Mouse (Mus musculus): ENCODE data around the gene Ccdc106.
A peak's percentile ranks its signal among the peaks of the same experiment; 100 is the strongest.
"Not testable (repeated sequence)": the region's sequence is repeated elsewhere in the genome, so short reads cannot be mapped to it uniquely, and the experiment has no call there.

Gene Ccdc106

DNA sequence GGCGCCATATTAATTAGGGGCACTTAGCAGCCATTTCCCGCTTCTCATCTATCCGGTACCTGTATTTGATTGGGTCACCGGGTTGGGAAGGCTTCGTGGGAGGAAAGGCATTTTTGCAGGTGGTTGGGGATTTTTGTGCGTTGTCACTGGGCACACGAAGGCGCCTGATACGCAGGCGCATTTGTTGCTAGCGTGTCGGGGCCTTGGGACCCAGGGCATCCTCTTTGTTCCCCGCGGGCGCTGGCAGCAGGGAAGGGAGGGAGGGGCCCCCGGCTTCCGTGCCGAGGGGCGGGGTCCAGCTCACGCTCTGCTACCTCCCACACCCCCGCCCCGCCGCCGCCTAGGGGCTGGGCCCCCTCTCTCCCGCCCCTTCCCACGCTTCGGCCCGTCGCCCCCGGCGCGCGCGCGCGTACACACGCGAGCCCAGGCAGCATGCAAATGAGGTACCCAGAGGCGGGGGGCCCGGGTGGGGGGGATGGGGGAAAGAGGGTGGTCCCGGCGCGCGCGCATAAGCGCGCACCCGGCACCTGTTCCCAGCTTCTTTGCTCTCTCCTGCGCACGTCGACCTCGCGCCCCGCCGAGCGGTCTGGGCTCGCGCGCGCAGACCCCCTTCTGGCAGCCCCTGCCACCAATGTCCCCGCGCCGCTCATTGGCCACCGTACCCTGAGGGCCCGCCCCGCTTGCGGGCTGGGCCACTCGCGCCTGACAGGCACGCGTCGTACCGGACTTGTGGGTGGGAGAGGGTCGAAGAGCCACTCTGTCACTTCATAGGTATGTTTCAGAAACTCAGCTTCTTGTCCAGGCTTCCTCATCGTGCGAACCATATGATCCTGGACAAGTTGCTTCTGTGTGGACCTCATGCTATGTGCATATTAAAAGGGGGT is 5.0 kb upstream of the Ccdc106 start, which contains the start of gene Gm44973:
Gm44973 (plus strand) TSS at position 379 of the 884 bp plus-strand sequence.
- peak; percentile 98 for DNase-seq (ENCODE audit: low spot score)

DNA sequence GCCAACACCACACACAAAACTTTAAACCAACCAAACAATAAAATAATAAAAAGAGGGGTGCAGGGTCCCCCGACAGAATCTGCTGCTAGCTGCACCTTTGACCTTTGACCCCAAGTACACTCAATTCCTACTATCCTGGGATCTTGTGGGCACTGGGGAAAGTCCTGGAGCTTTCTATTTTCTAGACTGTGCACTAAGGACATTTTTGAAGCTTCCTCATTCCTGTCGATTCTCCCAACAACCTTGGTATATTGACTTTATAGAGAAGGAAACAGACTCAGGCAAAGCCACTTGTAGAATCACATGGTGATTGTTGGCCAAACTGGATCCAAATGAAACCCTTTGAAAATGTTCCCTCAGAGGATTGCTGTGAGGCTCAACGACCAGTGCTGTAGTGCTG is 4.3 kb upstream of the Ccdc106 start:
- DNase-seq (ENCODE audit: low spot score): no peak

DNA sequence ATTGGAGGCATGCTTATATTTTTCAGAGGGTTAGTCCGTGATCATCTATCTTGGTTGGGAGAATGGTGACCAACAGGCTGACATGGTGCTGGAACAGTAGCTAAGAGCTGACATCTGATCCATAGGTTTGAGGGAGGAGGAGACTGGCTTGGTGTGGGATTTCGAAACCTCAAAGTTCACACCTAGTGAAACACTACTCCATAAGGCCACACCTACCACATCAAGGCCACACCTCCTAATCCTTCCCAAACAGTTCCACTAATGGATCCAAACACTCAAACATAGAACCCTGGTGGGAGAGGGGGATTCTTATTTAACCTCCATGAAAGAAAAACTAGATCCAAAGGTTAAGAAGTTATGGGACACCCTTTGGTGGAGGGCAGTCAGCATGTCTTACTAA is 3.4 kb upstream of the Ccdc106 start:
- no peak for DNase-seq (ENCODE audit: low spot score)

DNA sequence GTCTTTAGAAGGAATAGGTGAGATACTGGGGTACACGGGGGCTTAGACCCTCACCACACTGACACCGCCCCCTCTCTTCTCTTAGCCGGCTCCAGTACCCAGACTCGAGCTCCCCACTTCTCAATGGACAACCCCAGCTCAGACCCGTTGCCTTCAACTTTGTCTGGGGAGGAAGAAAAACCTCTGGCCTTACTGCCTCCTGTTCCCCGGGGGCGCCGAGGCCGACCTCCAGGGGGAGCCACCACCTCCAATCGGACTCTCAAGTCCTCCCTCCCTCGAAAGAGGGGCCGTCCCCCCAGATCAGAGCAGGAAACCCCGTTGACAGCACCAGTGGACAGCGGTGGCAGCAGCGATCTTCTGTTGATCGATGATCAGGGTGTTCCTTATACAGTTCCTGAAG is 3.0 kb upstream of the Ccdc106 start:
- DNase-seq (ENCODE audit: low spot score): no peak

DNA sequence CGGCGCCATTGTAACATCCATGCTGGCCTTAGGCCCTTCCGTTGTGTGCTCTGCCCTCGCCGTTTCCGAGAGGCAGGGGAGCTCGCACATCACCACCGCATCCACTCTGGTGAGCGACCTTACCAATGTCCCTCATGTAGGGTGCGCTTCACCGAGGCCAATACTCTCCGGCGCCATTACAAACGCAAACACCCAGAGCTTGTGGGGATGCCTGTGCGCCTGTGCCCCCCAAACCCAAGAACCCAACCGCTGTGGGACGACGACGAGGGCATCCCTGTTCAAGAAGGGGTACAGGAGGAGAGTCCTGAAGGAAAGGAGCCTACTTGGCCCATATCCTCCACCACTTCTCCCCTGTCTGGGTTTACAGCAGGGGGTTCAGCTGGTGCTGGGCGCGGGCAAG is 2.4 kb upstream of the Ccdc106 start:
- DNase-seq (ENCODE audit: low spot score): no peak

DNA sequence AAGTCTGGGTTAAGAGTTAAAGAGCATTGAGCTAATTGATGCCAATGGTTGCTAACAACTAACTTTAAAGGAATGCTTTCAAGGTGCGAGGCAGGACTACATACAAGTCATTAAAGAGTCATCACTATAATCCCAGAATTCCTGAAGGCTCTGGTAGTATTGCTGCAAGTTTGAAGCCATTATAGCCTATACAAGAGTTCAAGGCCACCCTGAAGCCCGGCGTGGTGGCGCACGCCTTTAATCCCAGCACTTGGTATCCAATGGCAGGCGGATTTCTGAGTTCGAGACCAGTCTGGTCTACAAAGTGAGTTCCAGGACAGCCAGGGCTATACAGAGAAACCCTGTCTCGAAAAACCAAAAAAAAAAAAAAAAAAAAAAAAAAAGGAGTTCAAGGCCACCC is 777 bp upstream of the Ccdc106 start:
- not testable (repeated sequence) for DNase-seq (ENCODE audit: low spot score)

DNA sequence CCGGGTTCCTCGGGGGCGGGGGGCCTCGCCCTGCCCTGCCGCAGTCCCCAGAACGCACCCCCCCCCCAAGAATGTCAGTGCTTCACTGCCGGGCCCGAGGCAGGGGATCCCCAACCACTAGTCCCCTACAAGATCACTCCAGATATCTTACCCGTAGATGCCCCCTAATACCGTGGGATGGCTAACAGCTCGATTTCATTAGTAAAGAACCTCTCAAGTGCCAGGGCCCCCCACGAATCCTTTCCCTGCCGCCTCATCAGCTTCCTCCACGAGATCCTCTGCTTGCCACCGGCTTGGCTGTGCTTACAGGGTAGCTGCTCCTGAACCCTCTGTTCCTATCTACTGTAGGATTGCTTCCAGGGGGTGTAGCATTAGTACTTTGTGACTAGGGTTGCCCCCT is 332 bp downstream of the Ccdc106 start:
- no peak for DNase-seq (ENCODE audit: low spot score)

DNA sequence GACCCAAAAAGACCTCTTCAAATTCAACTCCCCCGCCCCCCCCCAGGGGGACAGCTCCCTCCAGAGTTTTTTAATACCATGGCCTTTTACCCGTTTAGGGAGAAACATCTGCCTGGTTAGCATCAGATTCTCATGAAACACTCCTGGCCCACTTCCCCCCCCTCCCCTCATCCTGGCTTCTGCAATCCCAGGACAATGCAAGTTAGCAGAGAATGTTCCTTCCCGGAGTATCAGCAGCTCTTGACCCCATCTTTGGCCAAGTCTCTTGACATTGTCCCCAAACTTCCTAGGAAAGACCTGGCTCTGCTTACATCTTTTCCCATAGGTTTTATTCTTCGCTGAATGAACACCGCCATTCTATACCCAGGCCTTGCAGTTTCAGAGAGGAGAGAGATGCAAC is 844 bp downstream of the Ccdc106 start:
- DNase-seq (ENCODE audit: low spot score): no peak

DNA sequence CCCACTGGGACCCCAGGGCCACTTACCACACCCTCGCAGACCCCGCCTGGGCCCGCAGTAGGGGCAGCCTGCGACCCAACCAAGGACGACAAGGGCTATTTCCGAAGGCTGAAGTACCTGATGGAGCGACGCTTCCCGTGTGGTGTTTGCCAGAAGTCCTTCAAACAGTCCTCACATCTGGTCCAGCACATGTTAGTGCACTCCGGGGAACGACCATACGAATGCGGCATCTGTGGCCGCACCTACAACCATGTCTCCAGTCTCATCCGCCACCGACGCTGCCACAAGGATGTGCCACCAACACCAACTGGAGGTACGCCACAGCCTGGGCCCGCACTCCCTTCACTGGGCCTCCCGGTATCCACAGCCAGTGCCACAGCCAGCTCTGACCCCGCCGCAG is 9.2 kb downstream of the Ccdc106 start:
- no peak for DNase-seq (ENCODE audit: low spot score)

DNA sequence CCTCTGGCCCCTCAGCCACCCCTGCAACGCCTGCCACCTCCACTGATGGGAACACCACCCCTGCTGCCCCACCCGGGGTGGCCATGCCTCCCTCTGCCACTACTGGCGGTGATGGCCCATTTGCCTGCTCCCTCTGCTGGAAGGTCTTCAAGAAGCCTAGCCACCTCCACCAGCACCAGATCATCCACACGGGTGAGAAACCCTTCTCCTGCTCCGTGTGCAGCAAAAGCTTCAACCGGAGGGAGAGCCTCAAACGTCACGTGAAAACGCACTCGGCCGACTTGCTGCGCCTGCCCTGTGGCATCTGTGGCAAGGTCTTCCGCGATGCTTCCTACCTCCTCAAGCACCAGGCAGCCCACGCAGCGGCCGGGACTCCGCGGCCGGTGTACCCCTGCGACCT is 9.6 kb downstream of the Ccdc106 start:
- DNase-seq (ENCODE audit: low spot score): no peak

DNA sequence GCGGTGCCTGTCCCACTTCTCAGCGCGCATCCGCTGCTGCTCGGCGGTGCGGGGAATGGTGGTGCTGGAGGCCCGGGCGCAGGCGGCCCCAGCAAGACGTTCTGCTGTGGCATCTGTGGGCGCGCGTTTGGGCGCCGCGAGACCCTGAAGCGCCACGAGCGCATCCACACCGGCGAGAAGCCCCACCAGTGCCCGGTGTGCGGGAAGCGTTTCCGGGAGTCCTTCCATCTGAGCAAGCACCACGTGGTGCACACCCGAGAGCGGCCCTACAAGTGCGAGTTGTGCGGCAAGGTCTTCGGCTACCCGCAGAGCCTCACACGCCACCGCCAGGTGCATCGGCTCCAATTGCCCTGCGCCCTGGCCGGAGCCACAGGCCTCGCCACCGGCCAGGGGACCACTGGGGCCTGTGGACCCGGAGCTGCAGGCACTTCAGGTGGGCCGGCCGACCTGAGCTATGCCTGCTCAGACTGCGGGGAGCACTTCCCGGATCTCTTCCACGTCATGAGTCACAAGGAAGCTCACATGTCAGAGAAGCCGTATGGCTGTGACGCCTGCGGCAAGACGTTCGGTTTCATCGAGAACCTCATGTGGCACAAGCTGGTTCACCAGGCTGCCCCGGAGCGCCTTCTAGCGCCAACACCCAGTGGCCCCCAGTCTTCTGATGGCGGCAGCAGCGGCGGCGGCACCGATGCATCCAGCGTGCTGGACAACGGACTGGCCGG is 10.4 kb downstream of the Ccdc106 start:
- no peak for DNase-seq (ENCODE audit: low spot score)

DNA sequence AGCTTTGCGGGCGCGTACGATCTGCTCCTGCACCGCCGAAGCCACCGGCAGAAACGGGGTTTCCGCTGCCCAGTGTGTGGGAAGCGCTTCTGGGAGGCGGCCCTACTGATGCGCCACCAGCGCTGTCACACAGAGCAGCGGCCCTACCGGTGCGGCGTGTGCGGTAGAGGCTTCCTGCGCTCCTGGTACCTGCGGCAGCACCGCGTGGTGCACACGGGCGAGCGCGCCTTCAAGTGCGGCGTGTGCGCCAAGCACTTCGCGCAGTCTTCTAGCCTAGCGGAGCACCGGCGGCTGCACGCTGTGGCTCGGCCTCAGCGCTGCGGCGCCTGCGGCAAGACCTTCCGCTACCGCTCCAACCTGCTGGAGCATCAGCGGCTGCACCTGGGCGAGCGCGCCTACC is 11.1 kb downstream of the Ccdc106 start:
- DNase-seq (ENCODE audit: low spot score): no peak

DNA sequence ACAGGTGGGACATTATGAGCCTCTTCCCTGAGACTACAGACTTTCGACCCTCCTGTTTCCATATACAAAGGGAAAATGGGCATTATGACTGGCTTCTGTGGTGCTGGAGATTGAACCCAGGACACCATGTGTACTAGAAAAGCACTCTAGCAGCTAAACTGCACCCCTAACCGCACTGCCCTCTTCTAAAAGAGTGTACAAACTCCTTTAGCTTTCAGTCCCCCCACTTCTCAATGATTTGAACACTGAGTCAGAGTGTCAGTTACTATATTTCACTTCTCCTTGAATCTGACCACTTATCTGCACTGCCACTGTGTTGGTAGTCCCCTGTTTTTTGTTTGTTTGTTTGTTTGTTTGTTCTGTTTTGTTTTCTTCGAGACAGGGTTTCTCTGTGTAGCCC is 13.5 kb downstream of the Ccdc106 start, which contains the start of gene 4632433K11Rik:
4632433K11Rik (plus strand) TSS at position 301 of the 400 bp plus-strand sequence.
- no peak for DNase-seq (ENCODE audit: low spot score)

DNA sequence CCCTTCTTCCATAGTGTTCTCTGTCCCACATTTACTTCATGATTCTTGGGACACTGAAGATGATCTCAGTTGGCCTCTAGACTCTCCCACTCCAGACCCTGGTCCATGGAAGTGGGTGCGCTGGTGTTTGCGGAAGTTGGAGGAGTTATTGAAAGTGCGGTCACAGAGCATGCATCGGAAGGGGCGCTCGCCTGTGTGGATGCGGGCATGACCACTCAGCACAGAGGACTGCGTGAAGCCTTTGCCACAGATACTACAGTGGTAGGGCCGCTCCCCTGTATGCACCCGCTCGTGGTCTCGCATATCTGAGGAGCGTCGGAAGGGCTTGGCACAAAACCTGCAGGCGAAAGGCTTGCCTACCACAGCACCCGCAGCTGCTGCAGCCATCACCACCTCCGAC is 15.3 kb downstream of the Ccdc106 start:
- no peak for DNase-seq (ENCODE audit: low spot score)

DNA sequence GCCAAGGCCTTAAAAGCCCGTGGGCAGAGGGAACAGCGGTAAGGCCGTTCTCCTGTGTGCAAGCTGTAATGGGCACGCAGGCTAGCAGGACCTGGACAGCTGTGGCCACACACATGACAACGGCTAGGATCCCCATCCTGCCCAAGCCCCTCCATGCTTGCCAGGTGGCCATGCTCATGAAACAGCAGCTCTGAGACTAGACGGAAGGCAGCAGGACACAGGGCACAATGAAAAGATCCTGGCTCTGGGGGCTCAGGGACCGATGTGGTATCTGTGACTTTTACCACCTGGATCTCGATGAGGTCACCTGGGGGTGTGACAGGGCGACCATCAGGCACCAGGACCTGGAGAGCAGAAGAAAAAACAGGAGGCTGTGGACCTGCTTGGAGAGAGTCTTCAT is 15.8 kb downstream of the Ccdc106 start:
- DNase-seq (ENCODE audit: low spot score): no peak

DNA sequence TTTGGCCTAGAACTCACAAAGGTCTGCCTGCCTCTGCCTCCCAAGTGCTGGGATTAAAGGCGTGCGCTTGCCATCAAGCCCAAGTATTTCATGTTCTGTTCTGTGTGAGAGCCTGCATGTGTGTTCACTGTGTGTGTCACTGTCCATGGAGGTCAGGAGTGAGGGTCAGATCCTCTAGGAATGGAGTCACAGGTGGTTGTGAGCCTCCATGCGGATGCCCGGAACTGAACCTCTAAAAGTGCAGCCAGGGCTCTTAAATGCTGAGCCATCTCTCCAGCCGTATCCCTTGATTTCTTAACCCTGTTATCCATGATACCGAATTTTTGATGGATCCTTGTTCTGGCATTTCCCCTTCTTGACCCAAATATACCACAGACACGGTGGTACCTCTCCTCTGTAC is 16.7 kb downstream of the Ccdc106 start:
- no peak for DNase-seq (ENCODE audit: low spot score)

DNA sequence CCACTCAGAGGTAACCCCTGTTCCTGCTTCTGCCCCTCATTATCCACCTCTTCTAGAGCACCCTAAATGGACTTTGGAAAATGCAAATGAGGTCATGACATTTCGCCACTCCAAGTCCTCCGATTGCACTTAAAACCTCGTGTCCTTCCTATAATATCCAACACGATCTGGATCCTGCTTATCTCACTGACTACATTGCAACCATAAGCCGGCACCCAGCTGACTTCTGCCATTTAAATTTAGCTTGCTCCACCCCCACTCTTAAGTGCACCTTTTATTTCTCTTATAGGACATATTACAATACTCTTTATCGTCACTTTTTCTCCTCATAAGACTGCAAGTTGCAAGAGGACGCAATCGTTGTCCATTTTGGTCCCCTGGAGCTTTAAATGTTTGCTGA is 17.1 kb downstream of the Ccdc106 start:
- no peak for DNase-seq (ENCODE audit: low spot score)

DNA sequence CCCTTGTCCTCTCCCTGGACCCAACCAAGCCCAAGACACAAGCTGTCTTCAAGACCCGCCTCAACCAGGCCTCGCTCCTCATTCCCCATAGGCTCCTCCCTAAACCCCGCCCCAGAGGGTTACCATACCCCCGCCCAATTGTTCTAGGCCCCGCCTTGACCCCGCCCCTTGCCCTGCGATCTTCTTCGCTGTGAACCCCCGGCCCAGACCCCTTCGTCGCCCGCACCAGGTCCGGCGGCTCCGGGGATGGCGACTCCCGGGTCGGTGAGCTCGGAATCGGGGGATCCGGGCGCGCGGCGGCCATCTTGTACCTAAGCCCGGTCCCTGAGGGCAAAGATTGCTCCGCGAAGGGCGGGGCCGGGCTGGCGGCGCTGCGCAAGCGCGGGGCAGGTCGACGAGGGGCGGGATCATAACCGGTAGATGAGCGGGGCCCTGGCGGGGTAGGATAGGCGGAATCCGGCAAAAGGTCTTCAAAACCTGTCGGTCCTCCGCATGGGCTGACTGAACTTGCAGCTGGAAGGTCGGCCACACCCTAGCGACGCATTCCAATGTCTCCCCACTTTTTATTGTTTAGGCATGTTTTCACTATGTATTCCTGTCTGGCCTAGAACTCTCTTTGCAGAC is 17.9 kb downstream of the Ccdc106 start, which contains the start of gene Zfp784:
Zfp784 (minus strand) TSS at position 338 of the 624 bp plus-strand sequence.
- peak; percentile 94 for DNase-seq (ENCODE audit: low spot score)

DNA sequence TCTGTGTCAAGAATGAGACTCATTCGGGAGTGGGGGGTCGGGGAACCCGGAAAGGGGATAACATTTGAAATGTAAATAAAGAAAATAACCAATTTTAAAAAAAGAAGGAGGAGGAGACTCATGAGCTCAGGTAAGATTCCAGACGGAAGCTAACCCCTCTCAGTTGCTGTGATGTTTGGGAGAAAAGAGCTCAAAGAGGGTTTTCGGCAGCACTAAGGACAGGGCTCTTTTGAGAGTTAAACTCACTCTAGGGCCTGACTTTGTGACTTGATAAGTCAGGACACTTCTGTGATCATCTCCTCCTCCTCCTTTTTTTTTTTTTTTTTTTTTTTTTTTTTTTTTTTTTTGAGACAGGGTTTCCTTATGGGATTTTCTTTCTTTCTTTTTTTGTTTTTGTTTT is 18.6 kb downstream of the Ccdc106 start:
- no peak for DNase-seq (ENCODE audit: low spot score)

DNA sequence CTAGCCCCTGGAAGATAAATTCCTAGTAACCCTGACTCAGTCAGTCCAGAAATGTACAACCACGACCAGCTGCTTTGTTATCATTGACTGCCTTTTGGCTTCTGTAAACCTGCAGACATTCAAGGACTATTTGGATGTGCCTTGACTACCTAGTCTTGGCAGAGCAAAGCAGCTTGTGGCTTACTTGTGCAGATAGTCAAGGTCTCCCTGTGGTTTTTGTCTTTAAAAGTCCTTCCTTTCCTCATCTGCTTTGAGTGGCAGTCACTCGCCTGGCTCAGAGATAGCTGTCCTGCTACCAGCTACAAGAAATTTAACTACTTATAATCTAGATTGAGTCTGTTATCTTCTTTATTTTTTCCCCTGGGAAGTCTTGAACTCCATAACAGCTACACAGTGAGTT is 24.6 kb downstream of the Ccdc106 start:
- no peak for DNase-seq (ENCODE audit: low spot score)

DNA sequence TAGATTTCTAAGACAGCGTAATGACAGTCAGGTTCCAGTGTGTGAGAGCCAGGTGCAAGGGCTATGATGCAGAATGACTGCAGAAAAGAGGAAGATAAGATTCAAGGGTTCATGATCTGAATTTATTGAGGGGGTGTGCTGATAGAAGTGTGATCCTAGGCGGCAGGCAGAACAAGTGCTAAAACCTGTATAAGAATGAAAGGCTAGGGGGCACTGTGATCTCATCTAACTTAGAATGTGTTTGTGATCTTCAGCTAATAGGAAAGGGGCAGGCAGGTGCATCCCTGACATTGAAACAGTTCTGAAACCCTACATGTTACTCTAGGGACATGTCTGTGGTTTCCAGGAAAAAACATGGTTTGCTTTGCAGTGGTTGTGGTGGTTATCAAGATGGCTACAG is 25.8 kb downstream of the Ccdc106 start:
- DNase-seq (ENCODE audit: low spot score): no peak

DNA sequence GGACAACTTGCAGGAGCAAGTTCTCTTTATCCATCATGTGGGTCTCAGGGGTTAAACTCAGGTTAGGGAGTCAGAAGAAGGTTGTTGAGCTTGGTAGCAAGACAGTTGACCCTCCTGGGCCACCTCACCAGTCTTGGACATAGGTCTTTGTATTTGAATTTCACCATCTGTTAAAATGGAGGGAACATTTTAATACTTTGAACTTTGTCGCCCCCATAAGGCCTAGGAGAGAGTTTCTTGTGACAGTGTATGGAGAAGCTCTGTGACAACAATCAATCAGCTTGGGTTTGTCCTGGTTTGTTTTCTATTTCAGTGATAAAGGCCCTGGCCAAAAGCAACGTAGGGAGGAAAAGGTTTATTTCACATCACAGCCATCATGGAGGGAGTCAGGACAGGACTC is 27.0 kb downstream of the Ccdc106 start:
- no peak for DNase-seq (ENCODE audit: low spot score)
